Mouse (Mus musculus): ENCODE data around the gene Gm10477. TPM values are rescaled to one million over a fixed set of nuclear protein-coding genes. Genes with fewer than 3 reads are reported as not detected.
"Not testable (repeated sequence)": the region's sequence is repeated elsewhere in the genome, so short reads cannot be mapped to it uniquely, and the experiment has no call there.

The Gm10477 gene
- polyA plus RNA-seq (2012; ENCODE audit: insufficient read depth, insufficient read length, missing spikeins) = not detected in 2 replicates

- not testable (repeated sequence) for H3K4me1 ChIP-seq (ENCODE audit: control insufficient read depth, insufficient read depth, insufficient read length, low read length)
Measured at GRCm38 (mm10) chrX:56524442-56524841, at the start of gene Gm10477. Gene Gm10477 (plus strand): TSS chrX:56524742.

GRCm38 (mm10) chrX:56477553-56477952 is 47.0 kb upstream of the Gm10477 start:
- H3K4me3 ChIP-seq (ENCODE audit: insufficient read depth, low read depth, low read length) = no peak overlapping the region
- 0 out of 2 replicates have a peak, but pooled peaks cover 4% of the 10 kb centered on the region for H3K4me1 ChIP-seq (ENCODE audit: control insufficient read depth, insufficient read depth, insufficient read length, low read length)
- H3K27ac ChIP-seq (replicated peaks; ENCODE audit: low read depth, low read length) = no peak overlapping the region

More at GRCm38 (mm10) chrX:56524442-56524841, at the start of gene Gm10477:
- not testable (repeated sequence) for H3K27ac ChIP-seq (replicated peaks; ENCODE audit: low read depth, low read length); H3K4me3 ChIP-seq (ENCODE audit: insufficient read depth, low read depth, low read length)

GRCm38 (mm10) chrX:56481906-56482305 is 42.6 kb upstream of the Gm10477 start:
- Histone ChIP-seq H3K27ac (replicated peaks; ENCODE audit: low read depth, low read length) (no peak overlapping the region), H3K4me3 (ENCODE audit: insufficient read depth, low read depth, low read length) (no peak overlapping the region), H3K4me1 (ENCODE audit: control insufficient read depth, insufficient read depth, insufficient read length, low read length) (0 out of 2 replicates have a peak, but pooled peaks cover 2% of the 10 kb centered on the region)

- H3K4me1 ChIP-seq (ENCODE audit: control insufficient read depth, insufficient read depth, insufficient read length, low read length) = no peaks in the 10 kb centered on the region
- H3K4me3 ChIP-seq (ENCODE audit: insufficient read depth, low read depth, low read length) = no peak overlapping the region
- H3K27ac ChIP-seq (replicated peaks; ENCODE audit: low read depth, low read length) = no peak overlapping the region
Measured at GRCm38 (mm10) chrX:56489758-56490157, 34.8 kb upstream of the Gm10477 start.

GRCm38 (mm10) chrX:56497241-56497640 is 27.3 kb upstream of the Gm10477 start:
- no peak overlapping the region for H3K27ac ChIP-seq (replicated peaks; ENCODE audit: low read depth, low read length)
- no peaks in the 10 kb centered on the region for H3K4me1 ChIP-seq (ENCODE audit: control insufficient read depth, insufficient read depth, insufficient read length, low read length)
- H3K4me3 ChIP-seq (ENCODE audit: insufficient read depth, low read depth, low read length) = no peak overlapping the region

GRCm38 (mm10) chrX:56531266-56531665 is 6.7 kb downstream of the Gm10477 start:
- Histone ChIP-seq H3K4me1 (ENCODE audit: control insufficient read depth, insufficient read depth, insufficient read length, low read length) (no peaks in the 10 kb centered on the region), H3K27ac (replicated peaks; ENCODE audit: low read depth, low read length) (no peak overlapping the region), H3K4me3 (ENCODE audit: insufficient read depth, low read depth, low read length) (no peak overlapping the region)

- Histone ChIP-seq H3K27ac (replicated peaks; ENCODE audit: low read depth, low read length) (no peak overlapping the region), H3K4me3 (ENCODE audit: insufficient read depth, low read depth, low read length) (no peak overlapping the region), H3K4me1 (ENCODE audit: control insufficient read depth, insufficient read depth, insufficient read length, low read length) (no peaks in the 10 kb centered on the region)
Measured at GRCm38 (mm10) chrX:56537162-56537561, 12.6 kb downstream of the Gm10477 start.

- no peaks in the 10 kb centered on the region for H3K4me1 ChIP-seq (ENCODE audit: control insufficient read depth, insufficient read depth, insufficient read length, low read length)
- H3K4me3 ChIP-seq (ENCODE audit: insufficient read depth, low read depth, low read length) = no peak within 1 kb of the TSS
Measured at GRCm38 (mm10) chrX:56549506-56549905, 25.0 kb downstream of the Gm10477 start, which contains the start of gene Gm648. Gene Gm648 (minus strand): TSS chrX:56549606.

GRCm38 (mm10) chrX:56553584-56553983 is 29.0 kb downstream of the Gm10477 start:
- Histone ChIP-seq H3K27ac (replicated peaks; ENCODE audit: low read depth, low read length) (no peak overlapping the region), H3K4me1 (ENCODE audit: control insufficient read depth, insufficient read depth, insufficient read length, low read length) (no peaks in the 10 kb centered on the region)

More at GRCm38 (mm10) chrX:56549506-56549905, 25.0 kb downstream of the Gm10477 start, which contains the start of gene Gm648:
- H3K27ac ChIP-seq (replicated peaks; ENCODE audit: low read depth, low read length) = no peak within 1 kb of the TSS

GRCm38 (mm10) chrX:56572465-56572864 is 47.9 kb downstream of the Gm10477 start:
- Histone ChIP-seq H3K27ac (replicated peaks; ENCODE audit: low read depth, low read length) (no peak overlapping the region), H3K4me1 (ENCODE audit: control insufficient read depth, insufficient read depth, insufficient read length, low read length) (no peaks in the 10 kb centered on the region), H3K4me3 (ENCODE audit: insufficient read depth, low read depth, low read length) (no peak overlapping the region)

More at GRCm38 (mm10) chrX:56553584-56553983, 29.0 kb downstream of the Gm10477 start:
- H3K4me3 ChIP-seq (ENCODE audit: insufficient read depth, low read depth, low read length) = no peak overlapping the region

Other genes starting within 250 kb of the Gm10477 start
- gene Zfp449, start 178.3 kb upstream of the Gm10477 start, polyA plus RNA-seq (2012; ENCODE audit: insufficient read depth, insufficient read length, missing spikeins) = 2.7 and 2.8 TPM in 2 replicates
- 0.46 TPM in 1 of 2 replicates, not detected in the other for gene Smim10l2a, start 150.2 kb upstream of the Gm10477 start, polyA plus RNA-seq (2012; ENCODE audit: insufficient read depth, insufficient read length, missing spikeins)
- gene Gm2174, start 76.8 kb upstream of the Gm10477 start, polyA plus RNA-seq (2012; ENCODE audit: insufficient read depth, insufficient read length, missing spikeins) = 7.8 TPM in 1 of 2 replicates, not detected in the other
- gene Ints6l, start 69.9 kb upstream of the Gm10477 start, polyA plus RNA-seq (2012; ENCODE audit: insufficient read depth, insufficient read length, missing spikeins) = 4.1 and 7.3 TPM in 2 replicates
- gene Gm648, start 24.9 kb downstream of the Gm10477 start, polyA plus RNA-seq (2012; ENCODE audit: insufficient read depth, insufficient read length, missing spikeins) = not detected in 2 replicates
- 40.7 and 48.3 TPM in 2 replicates for gene Mmgt1, start 73.3 kb downstream of the Gm10477 start, polyA plus RNA-seq (2012; ENCODE audit: insufficient read depth, insufficient read length, missing spikeins)
- gene Slc9a6, start 85.0 kb downstream of the Gm10477 start, polyA plus RNA-seq (2012; ENCODE audit: insufficient read depth, insufficient read length, missing spikeins) = 15.4 and 18.2 TPM in 2 replicates
- gene Fhl1, start 207.0 kb downstream of the Gm10477 start, polyA plus RNA-seq (2012; ENCODE audit: insufficient read depth, insufficient read length, missing spikeins) = 160 and 164 TPM in 2 replicates